Mouse (Mus musculus): Measurements from ENCODE around the gene Slc6a19.

Slc6a19 gene

DNA sequence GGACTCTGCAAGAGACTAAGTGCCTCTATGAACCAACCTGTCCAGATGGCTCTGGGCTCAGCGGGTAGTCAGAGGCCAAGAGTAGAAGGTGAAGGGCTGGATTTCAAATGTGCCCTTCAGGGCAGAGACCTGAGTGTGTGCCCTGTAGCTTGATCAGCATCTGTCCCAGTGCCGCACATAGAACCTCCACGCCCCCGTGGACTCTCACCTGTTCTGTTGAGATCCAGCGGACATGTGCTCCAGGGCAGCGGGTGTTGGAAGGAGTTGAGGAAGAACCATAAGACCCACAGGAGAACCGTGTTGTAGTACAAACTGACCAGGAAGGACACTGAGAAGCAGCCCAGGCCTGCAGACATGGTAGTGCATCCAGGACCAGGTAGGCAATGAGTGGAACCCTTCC, 29.5 kb downstream of the Slc6a19 start:
- DNase-seq (ENCODE audit: low read depth in 2 of 2, low spot score in 2 of 2) = no peak

DNA sequence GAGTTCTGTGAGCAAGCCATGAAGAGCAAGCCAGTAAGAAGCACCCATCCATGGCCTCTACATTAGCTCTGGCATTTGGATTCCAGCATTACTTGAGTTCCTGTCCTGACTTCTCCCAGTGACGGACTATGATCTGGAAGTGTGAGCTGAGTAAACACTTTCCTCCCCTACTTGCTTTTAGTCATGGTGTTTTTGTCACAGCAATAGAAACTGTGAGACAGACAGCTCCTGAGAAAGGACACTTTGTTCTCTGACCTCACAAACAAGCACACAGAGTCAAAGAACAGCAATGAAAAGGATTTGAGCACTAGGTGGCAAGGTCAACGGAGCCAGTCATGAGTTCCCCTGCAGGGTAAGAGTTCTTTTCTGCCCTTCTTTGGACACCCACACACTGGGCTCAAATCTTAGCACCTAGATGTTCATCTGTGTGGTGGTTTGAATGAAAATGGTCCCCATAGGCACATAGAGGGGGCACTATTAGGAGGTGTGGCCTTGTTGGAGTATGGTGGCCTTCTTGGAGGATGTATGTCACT, 44.4 kb downstream of the Slc6a19 start:
- no peak for DNase-seq (ENCODE audit: low read depth in 2 of 2, low spot score in 2 of 2)

- no peak for DNase-seq (ENCODE audit: low read depth in 2 of 2, low spot score in 2 of 2)
Observed at GRCm38 (mm10) chr13:73658953-73659352, 45.7 kb downstream of the Slc6a19 start.

DNA sequence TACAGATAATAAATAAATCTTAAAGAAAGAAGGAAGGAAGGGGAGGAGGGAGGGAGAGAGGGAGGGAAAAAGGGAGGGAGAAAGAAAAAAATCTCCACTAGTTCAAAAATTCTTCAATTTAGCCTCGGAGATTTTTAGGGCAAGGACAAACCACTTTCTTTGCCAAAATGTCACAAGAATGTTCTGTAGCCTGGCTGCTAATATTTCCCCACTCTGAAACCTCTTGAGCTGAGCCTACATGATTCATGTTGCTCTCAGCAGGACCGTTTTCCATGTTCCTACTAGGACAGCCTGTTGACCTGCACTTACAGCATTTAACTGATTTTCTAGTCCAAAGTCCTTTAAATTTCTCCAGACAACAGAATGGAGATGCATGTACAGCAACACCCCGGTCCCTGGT, 49.7 kb downstream of the Slc6a19 start:
- no peak for DNase-seq (ENCODE audit: low read depth in 2 of 2, low spot score in 2 of 2)

- no peak for DNase-seq (ENCODE audit: low read depth in 2 of 2, low spot score in 2 of 2)
Observed at GRCm38 (mm10) chr13:73653266-73653665, 51.4 kb downstream of the Slc6a19 start.

GRCm38 (mm10) chr13:73646397-73647087, 58.1 kb downstream of the Slc6a19 start:
- DNase-seq (ENCODE audit: low read depth in 2 of 2, low spot score in 2 of 2) = peak; percentile 79 to 80

- no peak for DNase-seq (ENCODE audit: low read depth in 2 of 2, low spot score in 2 of 2)
Observed at GRCm38 (mm10) chr13:73641296-73641695, 63.4 kb downstream of the Slc6a19 start.

GRCm38 (mm10) chr13:73637826-73638225, 66.8 kb downstream of the Slc6a19 start:
- no peak for DNase-seq (ENCODE audit: low read depth in 2 of 2, low spot score in 2 of 2)

GRCm38 (mm10) chr13:73631837-73632236, 72.8 kb downstream of the Slc6a19 start:
- DNase-seq (ENCODE audit: low read depth in 2 of 2, low spot score in 2 of 2) = no peak
